Mouse (Mus musculus) hindlimb bud, embryonic 11.5 days (tissue): ENCODE results near the gene U90926.

ENCODE experiments used
- DNase-seq: peaks from one replicate; pipeline ENCODE4 v3.0.0-alpha.2; 2012; ENCODE audit warnings: low read depth, low spot score; ENCODE audit errors: extremely low spot score

The U90926 gene

GRCm38 (mm10) chr5:92215308-92215707 lies at the start of gene U90926:
Gene U90926, minus strand, starts transcription at chr5:92215408.
- no peak for DNase-seq

- no peak for DNase-seq
These were observed 48.7 kb upstream of the U90926 start for GRCm38 (mm10) chr5:92263761-92264359.

GRCm38 (mm10) chr5:92262646-92263045 lies 47.4 kb upstream of the U90926 start:
- no peak for DNase-seq

DNA sequence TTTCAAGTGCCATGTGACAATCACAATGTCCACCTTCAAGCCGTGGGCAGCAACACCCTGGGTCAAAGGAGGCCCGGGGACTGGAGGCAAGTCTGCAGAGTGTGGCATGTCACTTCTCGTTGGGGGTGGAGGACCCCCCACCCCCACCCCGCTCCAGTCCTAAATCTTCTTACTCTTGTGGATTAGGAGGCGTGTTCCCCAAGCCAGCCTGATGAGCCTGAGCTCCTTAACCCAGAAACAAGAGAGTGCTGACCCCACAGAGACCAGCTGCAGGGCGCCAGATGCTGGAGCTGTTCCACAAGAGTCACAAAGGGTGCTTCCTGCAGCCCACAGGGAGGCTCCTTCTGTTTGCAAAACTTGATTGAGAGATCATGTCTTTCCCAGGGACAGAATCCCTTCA lies 41.0 kb upstream of the U90926 start, which contains the start of gene Ppef2:
Gene Ppef2 (minus strand): TSS at position 61 of the 400 bp plus-strand sequence.
- DNase-seq, result no peak

GRCm38 (mm10) chr5:92254476-92254875 lies 39.3 kb upstream of the U90926 start:
- no peak for DNase-seq

DNA sequence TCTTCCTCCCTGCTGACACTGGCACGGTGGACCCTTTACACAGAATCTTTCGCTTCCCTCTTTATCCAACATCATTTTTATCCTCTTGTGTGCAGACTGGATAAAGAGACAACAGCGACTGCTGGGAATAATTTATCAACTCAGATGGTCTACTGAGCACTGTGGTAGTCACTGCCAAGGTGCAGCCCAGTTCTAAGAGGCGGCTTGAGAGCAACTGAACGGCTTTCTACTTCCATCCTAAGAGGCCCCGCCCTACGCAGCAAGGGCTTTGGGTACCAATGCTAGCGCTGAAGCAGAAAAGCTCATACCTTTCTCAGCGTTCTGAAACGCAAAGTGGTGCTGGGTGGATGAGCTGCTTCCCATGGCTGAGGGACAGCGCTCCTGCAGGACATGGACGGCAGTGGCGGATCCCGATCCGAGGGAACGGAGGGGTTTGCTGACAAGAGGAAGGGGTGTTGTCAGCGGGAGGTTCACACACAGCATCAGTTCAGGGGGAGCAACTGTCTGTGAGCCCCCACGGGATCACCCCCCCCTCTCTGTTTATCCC lies 37.7 kb upstream of the U90926 start:
- no peak for DNase-seq

GRCm38 (mm10) chr5:92252031-92252430 lies 36.8 kb upstream of the U90926 start:
- no peak for DNase-seq

DNA sequence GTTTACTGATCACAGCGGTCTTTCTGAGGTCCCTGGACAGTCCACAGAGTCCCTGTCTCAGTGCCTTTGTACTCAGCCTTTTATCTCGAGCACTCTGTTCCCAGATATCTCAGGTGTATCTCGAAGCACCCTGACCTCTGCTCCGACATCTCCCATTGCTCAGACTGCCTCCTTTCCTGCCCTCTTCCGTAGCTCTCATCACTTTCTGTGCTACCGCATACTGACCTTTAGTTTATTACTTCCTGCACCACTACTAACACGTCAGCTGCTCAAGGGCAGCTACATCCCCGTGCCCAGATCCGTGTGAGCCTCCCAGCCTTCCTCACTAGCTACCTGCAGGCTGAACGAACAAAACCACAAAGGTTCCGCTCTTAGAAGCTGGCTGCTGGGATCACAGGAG lies 33.4 kb upstream of the U90926 start:
- DNase-seq, result no peak

GRCm38 (mm10) chr5:92245483-92245882 lies 30.3 kb upstream of the U90926 start:
- DNase-seq, result no peak

- no peak for DNase-seq
These were observed 29.7 kb upstream of the U90926 start for GRCm38 (mm10) chr5:92244900-92245299.

GRCm38 (mm10) chr5:92240769-92241168 lies 25.6 kb upstream of the U90926 start:
- no peak for DNase-seq

GRCm38 (mm10) chr5:92239333-92240232 lies 24.4 kb upstream of the U90926 start:
- no peak for DNase-seq

DNA sequence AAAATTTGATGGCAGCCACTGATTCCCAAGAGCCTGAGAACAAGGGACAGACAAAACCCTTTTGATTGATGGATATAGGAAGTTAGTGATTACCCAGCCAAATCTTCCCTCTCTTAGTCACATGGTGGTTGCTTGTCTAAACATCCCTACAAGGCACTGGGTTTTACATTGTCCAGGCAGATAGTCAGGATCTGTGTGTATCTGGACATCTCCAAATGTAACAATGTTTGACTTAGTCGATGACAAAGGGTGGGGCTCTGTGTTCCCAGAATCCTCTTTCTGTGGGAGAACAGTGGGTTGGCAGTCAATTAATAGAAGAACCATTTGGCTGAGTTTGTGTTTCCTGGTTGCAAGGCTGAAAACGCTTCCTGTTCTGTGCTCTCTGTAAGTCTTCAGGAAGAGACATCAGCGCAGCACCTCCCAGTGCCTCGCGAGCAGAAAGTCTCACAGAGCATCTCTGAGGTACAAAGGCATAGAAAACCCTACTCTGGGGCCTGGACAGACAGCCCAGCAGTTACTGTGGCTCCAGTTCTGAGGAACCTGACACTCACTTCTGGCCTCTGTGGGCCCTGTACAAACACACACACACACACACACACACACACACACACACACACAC lies 19.8 kb upstream of the U90926 start:
- no peak for DNase-seq

- DNase-seq, result no peak
These were observed 18.2 kb upstream of the U90926 start for GRCm38 (mm10) chr5:92233366-92233765.

DNA sequence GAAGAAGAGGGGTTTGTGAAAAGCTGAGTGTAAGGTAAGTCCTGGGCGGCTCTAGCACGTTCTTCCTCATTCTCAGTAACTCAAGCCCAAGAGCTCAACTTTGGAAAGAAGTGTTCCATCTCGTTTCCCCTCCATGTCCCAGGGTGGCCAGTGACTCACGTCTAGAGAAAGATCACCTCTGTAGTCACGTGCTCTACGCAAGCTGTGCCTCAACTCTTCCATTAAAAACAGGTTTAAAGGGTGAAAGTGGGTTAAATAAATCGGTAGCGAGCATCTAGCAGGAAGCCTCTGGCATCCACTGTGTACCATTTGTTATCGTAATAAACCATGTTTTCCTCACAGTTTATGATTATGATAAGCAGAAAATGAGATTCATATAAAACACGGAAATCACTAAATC lies 16.6 kb upstream of the U90926 start:
- DNase-seq, result no peak

DNA sequence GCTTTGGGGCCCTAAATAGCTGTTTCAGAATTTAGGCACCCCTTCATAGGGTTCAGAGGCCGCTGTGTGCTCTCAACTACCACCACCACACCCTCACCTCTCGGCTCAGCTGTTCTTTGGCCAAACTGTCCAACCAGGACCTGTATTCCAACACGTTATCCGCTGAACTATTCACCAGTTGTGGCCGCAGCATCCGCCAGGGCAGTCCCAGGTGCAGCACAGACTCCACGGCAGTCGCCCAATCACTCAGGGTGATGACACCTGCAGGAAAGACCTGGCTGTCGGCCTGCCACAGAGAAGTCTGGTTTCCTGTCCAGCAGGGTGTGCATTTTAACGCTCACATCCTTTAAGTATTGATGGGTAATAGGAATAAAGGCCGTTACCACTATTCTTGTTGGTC lies 15.1 kb upstream of the U90926 start:
- DNase-seq, result no peak

- DNase-seq, result no peak
These were observed 14.3 kb upstream of the U90926 start for GRCm38 (mm10) chr5:92229514-92229913.

DNA sequence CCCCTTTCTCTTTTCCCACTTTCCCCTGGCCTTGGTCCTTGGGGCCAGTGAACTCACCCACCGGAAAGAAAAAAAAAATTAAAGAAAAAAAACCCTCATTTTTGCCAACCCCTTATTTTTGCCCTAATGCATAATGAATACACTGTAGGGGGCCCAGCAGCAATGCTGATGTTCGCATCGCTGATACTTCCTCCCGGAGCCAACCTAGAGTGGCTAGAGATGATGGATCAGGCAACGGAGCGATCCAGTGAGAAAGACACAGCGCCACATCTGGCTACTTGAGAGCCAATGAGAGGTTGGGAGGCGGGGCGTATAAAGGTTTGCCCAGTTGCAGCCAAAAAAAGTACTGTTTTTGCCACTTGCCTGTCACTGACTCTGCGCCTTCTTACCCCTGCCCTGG lies 13.6 kb upstream of the U90926 start:
- DNase-seq, result no peak

GRCm38 (mm10) chr5:92227782-92228181 lies 12.6 kb upstream of the U90926 start:
- DNase-seq, result no peak

GRCm38 (mm10) chr5:92220287-92220902 lies 5.2 kb upstream of the U90926 start:
- DNase-seq, result no peak

DNA sequence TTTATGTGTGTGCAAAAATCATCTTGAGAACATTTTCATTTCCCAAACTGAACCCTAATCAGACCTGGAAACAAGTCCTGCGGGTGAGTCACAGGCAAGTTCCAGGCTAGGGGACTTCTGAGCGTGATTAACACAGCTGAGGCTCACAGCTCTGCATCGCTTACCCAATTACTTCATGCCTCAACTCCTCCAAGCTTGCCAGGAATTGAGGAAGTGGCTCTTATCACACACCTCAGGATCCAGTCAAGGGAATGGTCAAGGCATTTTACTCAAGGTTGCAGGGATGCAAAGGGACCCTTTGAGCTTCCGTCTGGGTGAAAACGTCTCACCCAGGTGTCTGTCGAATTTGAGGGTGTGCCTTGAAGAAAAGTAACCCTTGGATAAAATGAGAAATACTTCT lies 4.6 kb upstream of the U90926 start:
- DNase-seq, result no peak
